Mouse (Mus musculus) CD4-positive helper T cell, adult 2 months (primary cell): Measurements from ENCODE around the gene Rfx3.

ENCODE experiments used
- DNase-seq: peaks from one replicate; pipeline ENCODE4 v3.0.0-alpha.2; 2012; ENCODE audit warnings: low read depth, missing footprints, low spot score

The Rfx3 gene

DNA sequence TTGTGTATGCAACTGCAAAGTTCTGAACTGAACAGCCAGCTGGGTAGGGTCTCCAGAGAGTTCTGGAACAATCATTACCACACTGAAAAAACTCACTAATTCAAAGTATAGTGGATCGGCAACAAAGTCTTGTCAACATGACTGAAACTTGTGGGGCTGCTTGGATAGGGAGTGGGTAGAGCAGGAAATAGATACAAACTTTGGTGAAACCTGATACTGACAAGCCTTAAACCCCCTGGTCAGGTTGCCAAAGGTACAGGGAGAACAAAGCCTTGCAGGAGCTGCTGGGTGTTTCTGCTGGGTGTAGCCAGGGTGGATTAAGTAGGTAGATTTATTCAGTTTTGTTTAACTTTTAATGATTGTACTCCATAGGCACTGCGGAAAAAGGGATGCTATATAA, 274.4 kb downstream of the Rfx3 start:
- DNase-seq = no peak

DNA sequence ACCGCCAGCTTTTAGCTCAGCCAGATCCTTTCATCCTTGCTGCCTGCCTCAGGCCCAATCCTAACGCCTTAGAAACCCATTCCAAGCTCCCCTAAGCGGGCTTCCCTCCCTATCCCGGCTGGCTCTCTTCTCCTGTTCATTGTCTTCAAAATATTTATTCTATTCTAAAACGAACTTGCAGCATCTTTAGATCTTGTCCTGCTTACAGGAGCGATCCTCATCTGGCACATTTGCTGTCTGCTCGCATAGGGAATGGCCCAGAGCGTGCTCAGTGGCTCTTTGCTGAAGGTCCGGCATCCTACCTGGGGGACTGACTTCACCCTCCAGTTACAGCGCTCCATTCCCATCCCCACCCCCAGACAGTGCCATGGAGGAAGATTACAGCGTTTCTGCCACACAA, 292.0 kb downstream of the Rfx3 start:
- no peak for DNase-seq

DNA sequence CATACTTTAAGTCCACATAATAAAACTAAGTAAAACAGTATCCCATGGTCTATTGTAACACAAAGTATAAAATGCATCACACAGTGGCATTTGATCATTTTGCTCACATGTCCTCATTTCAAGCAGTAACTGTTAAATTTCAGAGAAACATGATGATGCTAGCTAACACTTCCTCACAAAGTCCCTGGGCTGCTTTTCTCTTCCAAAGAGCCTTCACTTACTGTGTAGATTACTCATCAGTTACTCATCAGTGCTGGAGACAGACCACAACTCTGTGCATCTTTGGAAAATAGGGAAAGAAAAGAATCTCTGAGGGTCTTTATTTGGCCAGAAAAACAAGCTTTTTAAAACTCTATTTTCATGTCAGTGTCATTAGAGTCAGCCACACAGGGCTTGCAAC, 294.7 kb downstream of the Rfx3 start:
- DNase-seq = no peak
